Mouse (Mus musculus) stomach, postnatal 0 days (tissue): ENCODE measurements around the gene Tbc1d2b.

Experiments
- CTCF ChIP-seq: IDR thresholded peaks from 2 replicates; pipeline ENCODE4 v1.5.1; 2016; ENCODE audit warnings: antibody characterized with exemption, low read depth, mild to moderate bottlenecking, moderate library complexity
- EP300 ChIP-seq: optimal IDR thresholded peaks from 2 replicates; pipeline ENCODE3; 2016; ENCODE audit warnings: antibody characterized with exemption

GRCm38 (mm10) chr9:90250964-90251750 lies 19.4 kb downstream of the Tbc1d2b start:
- TF ChIP-seq CTCF (no peak), EP300 (no peak)
